Mouse (Mus musculus) hindbrain, embryonic 15.5 days (tissue): Measurements from ENCODE around the gene B3gnt9. TPM values are rescaled to one million over a fixed set of nuclear protein-coding genes. Genes with fewer than 3 reads are reported as not detected.
A peak's percentile ranks its signal among the peaks of the same experiment; 100 is the strongest.

Experiments used
- ATAC-seq: fragments of 200-750 bp; cut with Nextera tagmentation; 2 replicates; pipeline ENCODE4 v1.8.0; 2017; ENCODE audit warnings: low read depth, moderate number of reproducible peaks, moderate TSS enrichment; ENCODE audit not compliant: low FRiP score
- H3K27ac ChIP-seq: fragments of 300-500 bp; sonication (generic); replicated peaks from 2 replicates; pipeline ENCODE4 v1.5.1; 2015; ENCODE audit warnings: mild to moderate bottlenecking, inconsistent platforms
- H3K27me3 ChIP-seq: fragments of 300-500 bp; sonication (generic); 2 replicates; pipeline ENCODE4 v1.6.1; 2015; ENCODE audit warnings: control low read depth, inconsistent platforms
- H3K36me3 ChIP-seq: fragments of 300-500 bp; sonication (generic); 2 replicates; pipeline ENCODE4 v1.6.1; 2015; ENCODE audit warnings: control low read depth, inconsistent platforms
- H3K4me1 ChIP-seq: fragments of 300-500 bp; sonication (generic); replicated peaks from 2 replicates; pipeline ENCODE4 v1.6.1; 2015; ENCODE audit warnings: control low read depth, inconsistent platforms
- H3K4me2 ChIP-seq: fragments of 300-500 bp; sonication (generic); 2 replicates; pipeline ENCODE4 v1.6.1; 2015; ENCODE audit warnings: moderate library complexity, mild to moderate bottlenecking, inconsistent platforms
- H3K4me3 ChIP-seq: fragments of 300-500 bp; sonication (generic); 2 replicates; pipeline ENCODE4 v1.5.1; 2015; ENCODE audit warnings: mild to moderate bottlenecking, inconsistent platforms
- H3K9ac ChIP-seq: fragments of 300-500 bp; sonication (generic); 2 replicates; pipeline ENCODE4 v1.6.1; 2015; ENCODE audit warnings: inconsistent platforms
- H3K9me3 ChIP-seq: fragments of 300-500 bp; sonication (generic); 2 replicates; pipeline ENCODE4 v1.6.1; 2016; ENCODE audit warnings: control low read depth, inconsistent platforms
- WGBS: fragments of 180-500 bp; shearing (Covaris S2); methylation state at CpG from one replicate; pipeline ENCODE4 v1.1.7; 2015; 5-methylcytosine and 5-hydroxymethylcytosine counted together
- polyA plus RNA-seq: library from polyadenylated mRNA; unstranded; fragments of >200 nt; fragmentation: Nextera tagmentation; extraction: Ambion mirVana; gene quantifications from 2 replicates; pipeline ENCODE4 v1.2.1, GENCODE M21; 2015

Gene B3gnt9
- polyA plus RNA-seq, 1 experiment from 2014 or later: 9.9 TPM

GRCm38 (mm10) chr8:105265128-105265527 lies 10.2 kb upstream of the B3gnt9 start:
- no peaks in the 10 kb centered on the region for H3K36me3 ChIP-seq
- H3K4me3 ChIP-seq: peak overlapping the region; percentile 59
- peaks cover 33% of the 10 kb centered on the region for H3K4me1 ChIP-seq
- no peaks in the 10 kb centered on the region for H3K9me3 ChIP-seq
- no peak overlapping the region for H3K9ac ChIP-seq
- H3K27me3 ChIP-seq: peaks cover 79% of the 10 kb centered on the region
- no peak for ATAC-seq
- H3K4me2 ChIP-seq: peak overlapping the region; percentile 94
- H3K27ac ChIP-seq: no peak overlapping the region
- WGBS: 15% methylated on average over 10 of the region's 10 CpGs

GRCm38 (mm10) chr8:105264024-105264982 lies 9.3 kb upstream of the B3gnt9 start, which contains the start of the genes Tradd and Fbxl8:
Tradd (minus strand) TSS chr8:105264609.
Fbxl8 (plus strand) TSS chr8:105264648.
- peaks cover 35% of the 10 kb centered on the region for H3K4me1 ChIP-seq
- H3K9ac ChIP-seq: peak within 1 kb of the TSS; percentile 55
- H3K4me3 ChIP-seq: peak within 1 kb of the TSS; percentile 59
- peaks cover 80% of the 10 kb centered on the region for H3K27me3 ChIP-seq
- no peaks in the 10 kb centered on the region for H3K9me3 ChIP-seq
- ATAC-seq: no peak
- 1% methylated on average over 54 of the region's 54 CpGs for WGBS
- peak within 1 kb of the TSS; percentile 94 for H3K4me2 ChIP-seq
- no peaks in the 10 kb centered on the region for H3K36me3 ChIP-seq
- H3K27ac ChIP-seq: no peak within 1 kb of the TSS

- WGBS: 42% methylated on average over 16 of the region's 16 CpGs
- no peak for ATAC-seq
- H3K27me3 ChIP-seq: peaks cover 87% of the 10 kb centered on the region
- no peaks in the 10 kb centered on the region for H3K36me3 ChIP-seq
- peaks cover 36% of the 10 kb centered on the region for H3K4me1 ChIP-seq
- no peak overlapping the region for H3K9ac ChIP-seq
- no peak overlapping the region for H3K4me3 ChIP-seq
- peak overlapping the region; percentile 94 for H3K4me2 ChIP-seq
- H3K9me3 ChIP-seq: no peaks in the 10 kb centered on the region
- no peak overlapping the region for H3K27ac ChIP-seq
Measured at GRCm38 (mm10) chr8:105263244-105263912, 8.4 kb upstream of the B3gnt9 start.

GRCm38 (mm10) chr8:105261326-105261980 lies 6.5 kb upstream of the B3gnt9 start:
- H3K36me3 ChIP-seq: no peaks in the 10 kb centered on the region
- no peaks in the 10 kb centered on the region for H3K9me3 ChIP-seq
- no peak overlapping the region for H3K4me2 ChIP-seq
- no peak overlapping the region for H3K9ac ChIP-seq
- ATAC-seq: no peak
- no peak overlapping the region for H3K4me3 ChIP-seq
- H3K27me3 ChIP-seq: peaks cover 86% of the 10 kb centered on the region
- WGBS: 88% methylated on average over 12 of the region's 12 CpGs
- H3K4me1 ChIP-seq: peaks cover 30% of the 10 kb centered on the region
- no peak overlapping the region for H3K27ac ChIP-seq

DNA sequence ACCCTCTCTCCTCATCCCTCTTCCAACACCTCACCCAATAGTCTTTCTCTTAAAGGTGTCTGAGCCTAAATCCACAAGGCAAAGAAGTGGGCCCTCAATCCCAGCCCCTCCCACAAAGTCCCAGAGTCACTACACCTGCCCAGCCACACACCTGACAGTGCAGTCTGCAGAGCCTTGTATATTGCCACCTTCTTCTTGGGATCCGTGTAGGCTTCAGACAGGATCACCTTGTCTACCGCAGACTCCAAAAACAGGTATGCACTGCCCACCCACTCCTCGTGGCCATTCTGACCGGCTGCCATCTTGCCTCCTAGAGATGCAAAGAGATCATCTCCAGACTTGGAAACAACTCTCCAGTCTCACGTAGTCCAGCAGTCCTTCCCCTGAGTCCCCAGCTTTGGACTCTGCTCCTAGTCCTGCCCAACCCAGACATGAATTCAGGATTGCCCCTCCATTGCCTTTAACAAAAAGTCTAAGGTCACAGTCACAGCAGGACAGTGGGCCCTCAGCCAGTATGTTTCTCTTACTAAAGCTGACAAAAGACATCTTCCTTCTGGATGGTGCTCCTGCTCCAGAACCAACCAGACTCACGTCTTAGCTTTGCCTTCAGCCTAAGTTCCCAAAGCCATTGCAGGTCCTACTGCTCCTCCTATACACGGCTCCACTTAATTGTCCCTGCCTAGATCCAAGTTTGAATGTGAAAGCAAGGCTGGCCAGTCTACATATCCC lies 5.6 kb upstream of the B3gnt9 start:
- Histone ChIP-seq H3K36me3 (no peaks in the 10 kb centered on the region), H3K4me1 (peaks cover 30% of the 10 kb centered on the region), H3K27me3 (peaks cover 86% of the 10 kb centered on the region), H3K27ac (no peak overlapping the region), H3K4me3 (no peak overlapping the region), H3K9me3 (no peaks in the 10 kb centered on the region), H3K4me2 (no peak overlapping the region), H3K9ac (no peak overlapping the region)
- ATAC-seq: no peak
- 66% methylated on average over 7 of the region's 7 CpGs for WGBS

DNA sequence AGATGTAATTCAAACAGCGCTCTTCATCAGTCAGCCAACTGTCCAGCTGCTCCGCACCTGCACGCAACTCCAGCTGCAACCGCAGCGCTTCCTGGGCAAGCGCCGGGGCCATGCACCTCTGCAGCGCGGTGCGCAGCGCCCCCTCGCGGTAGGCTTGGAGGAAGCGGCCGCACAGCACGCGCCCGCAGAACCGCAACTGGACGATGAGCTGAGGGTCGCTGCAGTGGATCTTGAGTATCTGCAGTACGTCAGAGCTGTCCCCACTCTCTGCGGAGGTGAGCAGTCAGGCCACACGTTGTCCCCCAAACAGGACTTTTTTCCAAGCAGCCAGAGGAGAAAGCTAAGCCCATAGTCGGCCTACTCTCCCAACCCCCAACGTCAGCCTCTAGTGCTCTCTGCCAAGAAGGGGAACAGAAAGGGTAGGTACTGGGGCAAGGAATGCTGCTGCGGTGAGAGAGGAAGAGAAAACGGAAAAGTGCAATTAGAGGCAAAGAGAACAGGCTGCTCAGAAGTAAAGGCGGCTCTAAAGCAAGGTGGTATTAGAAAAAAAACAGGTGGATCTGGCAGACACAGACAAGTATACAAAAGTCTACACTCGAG lies 4.9 kb upstream of the B3gnt9 start:
- Histone ChIP-seq H3K4me1 (peaks cover 32% of the 10 kb centered on the region), H3K9me3 (no peaks in the 10 kb centered on the region), H3K36me3 (no peaks in the 10 kb centered on the region), H3K27me3 (peaks cover 86% of the 10 kb centered on the region), H3K4me3 (peak overlapping the region; percentile 38), H3K4me2 (peak overlapping the region; percentile 84), H3K9ac (peak overlapping the region; percentile 27; the same call in 1 of the 2 replicates), H3K27ac (no peak overlapping the region)
- peak; percentile 59 for ATAC-seq
- WGBS: 4% methylated on average over 30 of the region's 30 CpGs

DNA sequence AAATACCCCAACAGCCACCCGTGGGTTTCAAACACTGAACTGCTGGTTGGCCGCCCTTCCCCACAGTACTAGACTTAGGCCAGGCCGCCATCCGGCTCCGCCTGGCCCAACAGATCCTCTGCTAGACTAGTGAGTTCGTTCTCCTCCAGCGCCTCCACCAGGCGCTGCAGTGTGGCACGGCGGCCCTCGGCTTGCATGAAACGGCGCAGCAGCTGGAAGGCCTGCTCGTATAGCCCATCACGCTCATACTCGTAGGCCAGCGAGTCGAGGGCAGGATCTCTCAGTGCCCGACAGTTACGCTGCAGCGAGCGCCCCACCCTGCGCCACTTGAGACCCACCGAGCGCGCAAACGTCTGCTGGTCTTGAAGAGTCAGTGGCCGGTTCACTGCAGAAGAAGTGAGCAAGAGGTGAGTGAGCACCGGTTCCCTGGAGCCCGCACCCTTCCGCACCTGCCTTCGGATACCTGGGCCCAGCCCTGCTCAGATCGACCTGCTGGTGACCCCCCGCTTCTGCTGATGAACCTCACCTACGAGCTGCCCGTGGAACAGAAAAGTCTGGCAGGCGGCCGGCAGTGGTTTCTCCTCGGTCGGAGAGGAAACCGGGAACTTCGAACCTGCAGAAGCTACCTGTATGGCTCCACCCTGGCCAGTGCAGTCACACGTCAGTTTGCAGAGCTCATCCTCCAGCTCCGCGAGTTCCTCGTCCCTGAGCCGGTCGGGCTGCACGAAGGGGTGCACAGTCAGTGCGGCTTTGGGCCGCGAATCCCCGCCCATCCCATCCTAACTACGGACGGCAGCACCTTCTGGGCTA lies 4.2 kb upstream of the B3gnt9 start:
- Histone ChIP-seq H3K27me3 (peaks cover 82% of the 10 kb centered on the region), H3K27ac (no peak overlapping the region), H3K9me3 (no peaks in the 10 kb centered on the region), H3K36me3 (no peaks in the 10 kb centered on the region), H3K4me2 (peak overlapping the region; percentile 84), H3K9ac (peak overlapping the region; percentile 27; the same call in 1 of the 2 replicates), H3K4me1 (peaks cover 31% of the 10 kb centered on the region), H3K4me3 (peak overlapping the region; percentile 38)
- peak; percentile 43; the same call in 1 of the 2 replicates for ATAC-seq
- under 1% methylated on average over 55 of the region's 55 CpGs for WGBS

DNA sequence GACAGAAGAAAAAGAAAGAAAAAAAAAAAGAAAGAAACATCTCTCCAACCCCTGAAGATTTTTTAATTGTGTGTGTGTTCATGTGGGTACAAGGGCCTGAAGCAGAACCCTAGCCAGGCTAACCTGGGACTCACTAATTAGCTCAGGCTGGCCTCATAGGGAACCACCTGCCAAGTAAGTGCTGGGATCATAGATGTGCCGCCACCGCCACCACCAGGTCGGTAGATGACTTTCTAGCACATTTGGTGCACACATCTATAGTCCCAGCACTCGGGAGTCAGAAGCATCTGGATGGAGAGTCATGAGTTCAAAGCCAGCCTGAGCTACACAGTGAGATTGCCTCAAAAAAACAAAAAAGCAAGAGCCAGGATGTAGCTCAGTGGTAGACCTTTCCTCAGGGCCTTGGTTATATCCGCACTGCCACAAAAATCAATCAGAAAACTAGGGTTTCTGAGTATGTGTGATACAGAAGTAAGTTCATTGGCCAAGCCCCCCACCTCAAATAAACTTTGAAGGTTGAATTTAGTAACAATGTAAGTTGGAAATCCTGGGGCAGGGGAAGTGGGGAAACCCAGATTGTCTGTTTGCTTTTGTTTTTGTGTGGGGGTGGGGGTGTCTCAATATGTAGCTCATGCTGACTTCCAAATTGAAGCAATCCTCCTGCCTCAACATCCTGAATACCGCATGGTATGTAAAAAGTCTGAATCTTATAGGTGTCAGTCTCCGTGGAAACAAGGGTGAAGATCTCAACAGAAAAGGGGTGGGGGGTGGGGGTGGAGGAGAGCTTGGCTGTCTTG lies 2.6 kb upstream of the B3gnt9 start:
- ATAC-seq: no peak
- 74% methylated on average over 7 of the region's 7 CpGs for WGBS
- Histone ChIP-seq H3K9me3 (no peaks in the 10 kb centered on the region), H3K27me3 (peaks cover 69% of the 10 kb centered on the region), H3K4me2 (no peak overlapping the region), H3K36me3 (no peaks in the 10 kb centered on the region), H3K4me1 (peaks cover 36% of the 10 kb centered on the region), H3K4me3 (no peak overlapping the region), H3K9ac (no peak overlapping the region), H3K27ac (no peak overlapping the region)

DNA sequence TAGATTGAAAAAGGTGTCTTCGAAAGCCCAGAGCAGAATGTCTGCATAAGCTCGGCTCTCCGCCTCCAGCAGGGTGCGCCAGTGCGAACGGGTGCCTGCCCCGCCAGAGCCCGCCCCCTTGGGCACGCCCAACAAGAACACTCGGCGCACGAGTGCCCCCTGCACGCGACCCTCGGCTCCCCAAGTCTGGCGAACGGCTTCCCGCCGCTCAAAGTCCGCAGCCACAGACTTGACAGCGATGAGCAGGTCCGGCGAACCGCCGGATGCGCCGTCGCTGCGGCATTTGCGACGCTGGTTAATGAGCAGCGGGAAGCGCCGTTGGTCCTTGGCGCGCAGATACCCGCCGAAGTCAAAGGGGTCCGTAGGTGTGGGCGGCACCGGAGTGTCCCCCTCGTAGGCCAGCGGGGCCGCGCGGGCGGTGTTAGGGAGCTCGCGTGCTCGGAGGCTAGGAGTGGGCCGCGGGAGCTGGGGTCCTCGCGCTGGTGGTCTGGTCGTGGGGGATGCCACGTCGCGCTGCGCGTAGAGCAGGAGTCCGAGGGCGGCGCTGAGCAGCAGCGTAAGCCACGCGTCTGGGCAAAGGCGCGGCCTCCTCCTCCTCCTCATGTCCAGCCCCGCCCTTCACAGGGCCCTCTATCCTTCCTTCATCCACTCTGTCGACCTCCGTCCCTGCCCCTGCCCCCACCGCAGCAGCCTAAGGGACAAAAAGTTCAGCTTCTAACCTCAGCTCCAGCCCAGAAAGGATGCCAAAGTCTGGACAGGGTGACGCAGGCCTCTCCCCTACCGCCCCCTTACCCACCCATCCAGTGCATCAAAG lies 594 bp downstream of the B3gnt9 start:
- H3K4me1 ChIP-seq: peaks cover 27% of the 10 kb centered on the region

More for the DNA sequence above, 594 bp downstream of the B3gnt9 start:
- Histone ChIP-seq H3K36me3 (peaks cover 19% of the 10 kb centered on the region), H3K27ac (peak overlapping the region; percentile 63), H3K27me3 (peaks cover 41% of the 10 kb centered on the region), H3K9me3 (no peaks in the 10 kb centered on the region), H3K4me3 (peak overlapping the region; percentile 54), H3K4me2 (peak overlapping the region; percentile 98), H3K9ac (peak overlapping the region; percentile 60)
- WGBS: under 1% methylated on average over 68 of the region's 74 CpGs
- peak; percentile 75 for ATAC-seq
